Mouse (Mus musculus) cerebral cortex, adult 2 months (tissue): ENCODE measurements around the gene Gpr37l1.

ENCODE experiments used
- WGBS: fragments of 180-500 bp; shearing (Covaris S2); methylation state at CpG from one replicate; pipeline ENCODE4 v1.1.7; 2018; 5-methylcytosine and 5-hydroxymethylcytosine counted together

Gpr37l1 gene

GRCm38 (mm10) chr1:135167435-135167834, at the start of gene Gpr37l1:
Gene Gpr37l1, minus strand, starts transcription at chr1:135167681.
- WGBS = 56% methylated on average over 11 of the region's 11 CpGs

GRCm38 (mm10) chr1:135213772-135214640, 46.5 kb upstream of the Gpr37l1 start:
- 83% methylated on average over 9 of the region's 9 CpGs for WGBS

- 62% methylated on average over 5 of the region's 5 CpGs for WGBS
Measured at GRCm38 (mm10) chr1:135210421-135210820, 42.9 kb upstream of the Gpr37l1 start.

GRCm38 (mm10) chr1:135208716-135209115, 41.2 kb upstream of the Gpr37l1 start:
- WGBS = 85% methylated on average over 9 of the region's 9 CpGs

- 71% methylated on average over 14 of the region's 14 CpGs for WGBS
Measured at GRCm38 (mm10) chr1:135206586-135207339, 39.3 kb upstream of the Gpr37l1 start.

GRCm38 (mm10) chr1:135205257-135205656, 37.8 kb upstream of the Gpr37l1 start:
- WGBS = 88% methylated on average over 4 of the region's 4 CpGs

GRCm38 (mm10) chr1:135204196-135205126, 37.0 kb upstream of the Gpr37l1 start:
- WGBS = 64% methylated on average over 12 of the region's 12 CpGs

GRCm38 (mm10) chr1:135200400-135200799, 32.9 kb upstream of the Gpr37l1 start:
- WGBS = 84% methylated on average over 4 of the region's 4 CpGs

GRCm38 (mm10) chr1:135199014-135199819, 31.7 kb upstream of the Gpr37l1 start:
- WGBS = 33% methylated on average over 21 of the region's 21 CpGs

- WGBS = 60% methylated on average over 5 of the region's 5 CpGs
Measured at GRCm38 (mm10) chr1:135198412-135198811, 30.9 kb upstream of the Gpr37l1 start.

GRCm38 (mm10) chr1:135195907-135196440, 28.5 kb upstream of the Gpr37l1 start:
- WGBS = 85% methylated on average over 6 of the region's 6 CpGs

- 77% methylated on average over 5 of the region's 5 CpGs for WGBS
Measured at GRCm38 (mm10) chr1:135194335-135194734, 26.9 kb upstream of the Gpr37l1 start.

GRCm38 (mm10) chr1:135189186-135189585, 21.7 kb upstream of the Gpr37l1 start:
- WGBS = 87% methylated on average over 4 of the region's 4 CpGs

- WGBS = 23% methylated on average over 3 of the region's 3 CpGs
Measured at GRCm38 (mm10) chr1:135188197-135188596, 20.7 kb upstream of the Gpr37l1 start.

GRCm38 (mm10) chr1:135187016-135187415, 19.5 kb upstream of the Gpr37l1 start:
- WGBS = 45% methylated on average over 2 of the region's 2 CpGs

GRCm38 (mm10) chr1:135186427-135186826, 18.9 kb upstream of the Gpr37l1 start:
- 34% methylated on average over 8 of the region's 8 CpGs for WGBS

- WGBS = 78% methylated on average over 5 of the region's 5 CpGs
Measured at GRCm38 (mm10) chr1:135185936-135186335, 18.5 kb upstream of the Gpr37l1 start.

- WGBS = 68% methylated on average over 11 of the region's 11 CpGs
Measured at GRCm38 (mm10) chr1:135183941-135184570, 16.6 kb upstream of the Gpr37l1 start.

- 66% methylated on average over 4 of the region's 4 CpGs for WGBS
Measured at GRCm38 (mm10) chr1:135183448-135183847, 16.0 kb upstream of the Gpr37l1 start.

GRCm38 (mm10) chr1:135182975-135183374, 15.5 kb upstream of the Gpr37l1 start:
- WGBS = 74% methylated on average over 3 of the region's 3 CpGs
